ENCODE assay signal across 12 mouse cellular contexts in the genomic region with DNA sequence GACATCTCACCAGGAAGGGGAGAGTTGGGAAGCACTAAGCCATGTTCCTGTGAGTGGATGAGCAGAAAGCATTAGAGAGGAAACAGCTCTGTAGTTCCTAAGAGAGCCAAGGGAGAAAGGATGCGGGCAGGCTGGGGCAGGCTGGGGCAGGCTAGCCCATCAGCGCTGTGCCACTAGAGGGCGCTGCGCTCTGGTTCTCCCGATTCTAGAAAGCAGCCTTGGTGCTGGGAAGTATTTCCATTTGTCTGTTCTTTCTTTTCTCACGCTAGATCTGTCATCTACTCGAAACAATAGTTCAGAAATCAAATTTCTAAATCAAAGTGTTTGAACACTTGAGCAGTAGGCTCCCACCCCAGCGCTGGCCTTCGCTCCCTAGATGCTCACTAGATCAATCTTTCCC. TPM values are rescaled to one million over a fixed set of nuclear protein-coding genes. Genes with fewer than 3 reads are reported as not detected.
DNase-seq lines count a peak whose midpoint lies in the region; ATAC-seq and TF ChIP-seq lines count a peak whose summit lies in the region.
"Had no signal": no experiment of that assay in that cellular context is flagged by ENCODE, and none has a peak within 500 bp of the region (broad histone marks: within the 10 kb centered on the region; RNA-seq: fewer than 3 reads in every experiment).

No protein-coding gene starts in this region.

- no peak overlapping the region for H3K9ac ChIP-seq in kidney, postnatal 0 days (ENCODE audit: low read depth, low read length)
- H3K9ac ChIP-seq: midbrain, embryonic 13.5 days had no signal

- DNase-seq in kidney, postnatal 0 days (ENCODE audit: low spot score): no peak
- DNase-seq in kidney, adult 9 months: no peak
- DNase-seq in CD8-positive naive resting alpha-beta T cell, adult 2 months (ENCODE audit: low read depth in 2 of 2, low spot score in 2 of 2): peak; percentile 39 to 48
- DNase-seq in testis, postnatal 10 days (ENCODE audit: low spot score): peak; percentile 61
- no peak for DNase-seq in ovary, postnatal 36 days (ENCODE audit: low spot score)
- DNase-seq in MN1 (ENCODE audit: low spot score): no peak
- no peak for DNase-seq in kidney, adult 18-20 months
- DNase-seq: gastrocnemius, postnatal 25 days; heart, postnatal 36 days; lung, adult 2 months had no signal

- H3K4me3 ChIP-seq in kidney, postnatal 0 days (replicated peaks; ENCODE audit: low read depth, low read length): no peak overlapping the region
- H3K4me3 ChIP-seq in bone marrow, adult 2 months (replicated peaks; ENCODE audit: control insufficient read depth, low read depth, low read length): no peak overlapping the region
- H3K4me3 ChIP-seq: midbrain, embryonic 13.5 days had no signal

- no peak for TF ChIP-seq POLR2A in bone marrow, adult 2 months (IDR thresholded peaks at IDR 0.05; ENCODE audit: borderline replicate concordance, control insufficient read depth, low read depth, low read length)

- TF ChIP-seq CTCF in kidney, postnatal 0 days (IDR thresholded peaks at IDR 0.05; ENCODE audit: low read depth): peak; percentile 34; the same call in 1 of the 2 replicates
- peak; percentile 57 for TF ChIP-seq CTCF in bone marrow, adult 2 months (IDR thresholded peaks at IDR 0.05; ENCODE audit: control insufficient read depth, insufficient read depth, low read length)

- H3K27me3 ChIP-seq in kidney, postnatal 0 days (ENCODE audit: insufficient read depth, low read length): no peaks in the 10 kb centered on the region
- H3K27me3 ChIP-seq: midbrain, embryonic 13.5 days had no signal

- no peak for ATAC-seq in kidney, postnatal 0 days (replicated peaks; ENCODE audit: low FRiP score, low read depth)

- H3K9me3 ChIP-seq in kidney, postnatal 0 days (replicated peaks; ENCODE audit: low read length): no peaks in the 10 kb centered on the region
- H3K9me3 ChIP-seq: midbrain, embryonic 13.5 days had no signal

- H3K4me2 ChIP-seq in kidney, postnatal 0 days (ENCODE audit: low read length): no peak overlapping the region
- H3K4me2 ChIP-seq: midbrain, embryonic 13.5 days had no signal

- no peak overlapping the region for H3K27ac ChIP-seq in kidney, postnatal 0 days
- no peak overlapping the region for H3K27ac ChIP-seq in bone marrow, adult 2 months (ENCODE audit: control insufficient read depth, insufficient read depth, low read depth, low read length, poor library complexity)
- H3K27ac ChIP-seq: midbrain, embryonic 13.5 days had no signal

- H3K4me1 ChIP-seq in kidney, postnatal 0 days (replicated peaks; ENCODE audit: insufficient read depth, low read length): 0 out of 2 replicates have a peak, but pooled peaks cover 5% of the 10 kb centered on the region
- H3K4me1 ChIP-seq in bone marrow, adult 2 months (ENCODE audit: control insufficient read depth, insufficient read depth, low read length): peaks cover 3% of the 10 kb centered on the region

- 73% methylated on average over 9 of the region's 9 CpGs for WGBS in kidney, postnatal 0 days
- 78% methylated on average over 9 of the region's 9 CpGs for WGBS in bone marrow, adult 2 months

- no peaks in the 10 kb centered on the region for H3K36me3 ChIP-seq in kidney, postnatal 0 days (ENCODE audit: insufficient read depth, low read length)
- H3K36me3 ChIP-seq: midbrain, embryonic 13.5 days had no signal

RNA-seq across cellular contexts. Expression of gene Kcnmb1, which starts 28.5 kb away (rescaled TPM):
- polyA plus RNA-seq in kidney, postnatal 0 days (2015; fragmentation: Nextera tagmentation; extraction: Ambion mirVana): 0.54 and 0.89 TPM in 2 replicates
- not detected in 2 replicates for polyA plus RNA-seq in bone marrow, adult 2 months (2011; ENCODE audit: insufficient read depth, insufficient read length, low replicate concordance, missing spikeins)

RNA-seq across cellular contexts. Expression of gene Kcnip1, which starts 58.7 kb away (rescaled TPM):
- polyA plus RNA-seq in kidney, postnatal 0 days (2015; fragmentation: Nextera tagmentation; extraction: Ambion mirVana): 2.0 and 2.7 TPM in 2 replicates
- polyA plus RNA-seq in bone marrow, adult 2 months (2011; ENCODE audit: insufficient read depth, insufficient read length, low replicate concordance, missing spikeins): not detected in 2 replicates

Comparison
In these comparisons a context has a peak if more than half of its experiments do, and no peak if none do; other contexts are left out.
1. DNase-seq: peak in CD8-positive naive resting alpha-beta T cell, adult 2 months (2 of 2) and testis, postnatal 10 days (single experiment); none in kidney, postnatal 0 days (single experiment), kidney, adult 9 months (single experiment), ovary, postnatal 36 days (single experiment), MN1 (single experiment) and kidney, adult 18-20 months (single experiment).